8 mouse cellular contexts compared by ENCODE assay signal in the genomic region with DNA sequence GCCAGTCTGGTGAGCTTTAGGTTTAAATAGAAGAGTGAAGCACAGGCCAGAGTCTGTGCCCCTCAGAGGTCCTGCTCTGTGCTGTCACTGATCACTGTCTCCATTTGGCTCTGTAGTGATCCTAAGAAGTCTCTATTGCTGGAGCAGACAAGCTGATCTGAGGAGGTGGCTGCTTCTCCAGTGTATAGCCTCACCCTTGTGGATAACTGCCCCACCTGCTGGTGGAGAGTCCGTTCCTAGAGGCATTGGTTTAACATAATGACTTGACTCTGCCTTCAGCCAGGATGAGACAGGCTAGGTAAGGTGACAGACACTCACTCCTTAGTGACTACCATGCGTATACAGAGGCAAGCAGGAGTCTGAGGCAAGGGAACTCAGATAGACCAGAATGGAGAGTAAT.
DNase-seq lines count a peak whose midpoint lies in the region; ATAC-seq and TF ChIP-seq lines count a peak whose summit lies in the region.

No protein-coding gene starts in this region.

- no peaks in the 10 kb centered on the region for H3K27me3 ChIP-seq in hindbrain, postnatal 0 days (ENCODE audit: insufficient read depth, low read length)
- H3K27me3 ChIP-seq in hindbrain, embryonic 12.5 days: no peaks in the 10 kb centered on the region
- no peaks in the 10 kb centered on the region for H3K27me3 ChIP-seq in hindbrain, embryonic 14.5 days (ENCODE audit: control insufficient read depth, insufficient read depth, low read length)

- no peaks in the 10 kb centered on the region for H3K36me3 ChIP-seq in hindbrain, postnatal 0 days (ENCODE audit: insufficient read depth, low read length)
- no peaks in the 10 kb centered on the region for H3K36me3 ChIP-seq in hindbrain, embryonic 12.5 days
- no peaks in the 10 kb centered on the region for H3K36me3 ChIP-seq in ES-E14 (ENCODE audit: control insufficient read depth, insufficient read depth, low read length, poor library complexity, severe bottlenecking)
- no peaks in the 10 kb centered on the region for H3K36me3 ChIP-seq in hindbrain, embryonic 14.5 days (replicated peaks; ENCODE audit: control insufficient read depth, insufficient read depth)

- 68% methylated on average over 2 of the region's 2 CpGs for WGBS in hindbrain, postnatal 0 days
- 61% methylated on average over 2 of the region's 2 CpGs for WGBS in hindbrain, embryonic 12.5 days
- WGBS in hindbrain, embryonic 14.5 days: 64% methylated on average over 2 of the region's 2 CpGs

- in situ Hi-C loops in ES-E14 (cut with MboI; ENCODE audit: low sequenced_read_pairs in 2 of 2, unreplicated experiment in 2 of 2): no loop called here

- no peak overlapping the region for H3K9ac ChIP-seq in hindbrain, postnatal 0 days (replicated peaks; ENCODE audit: low read length)
- H3K9ac ChIP-seq in hindbrain, embryonic 12.5 days: no peak overlapping the region
- H3K9ac ChIP-seq in ES-E14 (ENCODE audit: insufficient read depth, low read depth, low read length, poor library complexity, severe bottlenecking): no peak overlapping the region
- H3K9ac ChIP-seq in hindbrain, embryonic 14.5 days: no peak overlapping the region

- H3K4me2 ChIP-seq in hindbrain, postnatal 0 days (ENCODE audit: low read depth, low read length): no peak overlapping the region
- no peak overlapping the region for H3K4me2 ChIP-seq in hindbrain, embryonic 12.5 days (replicated peaks)
- no peak overlapping the region for H3K4me2 ChIP-seq in hindbrain, embryonic 14.5 days (replicated peaks)

- peak; percentile 53 for TF ChIP-seq CTCF in hindbrain, postnatal 0 days (IDR thresholded peaks at IDR 0.05; ENCODE audit: low read depth)

- ATAC-seq in hindbrain, postnatal 0 days: peak; percentile 38; the same call in 1 of the 2 replicates
- no peak for ATAC-seq in hindbrain, embryonic 12.5 days (ENCODE audit: low FRiP score)
- ATAC-seq in hindbrain, embryonic 14.5 days (ENCODE audit: low FRiP score): no peak

- no peak overlapping the region for H3K27ac ChIP-seq in hindbrain, postnatal 0 days
- H3K27ac ChIP-seq in hindbrain, embryonic 12.5 days: no peak overlapping the region
- no peak overlapping the region for H3K27ac ChIP-seq in ES-E14 (ENCODE audit: insufficient read depth, low read depth, low read length, poor library complexity, severe bottlenecking)
- no peak overlapping the region for H3K27ac ChIP-seq in hindbrain, embryonic 14.5 days

- intact Hi-C loops in left cerebral cortex, postnatal 10 days (cut with DNase I): no loop called here

- DNase-seq in hindbrain, postnatal 0 days (ENCODE audit: low spot score): no peak
- peak; percentile 36 for DNase-seq in ES-E14 (ENCODE audit: low read depth, low spot score)
- DNase-seq in cerebellum, postnatal 36 days: peak; percentile 41 to 44
- DNase-seq in kidney, postnatal 10 days: peak; percentile 63
- DNase-seq in thymus, postnatal 14 days: peak; percentile 28
- DNase-seq in hindbrain, embryonic 14.5 days (ENCODE audit: low spot score): no peak
- no peak for DNase-seq in left cerebral cortex, postnatal 10 days (ENCODE audit: extremely low spot score in 1 of 2, low spot score in 2 of 2)

- H3K4me3 ChIP-seq in hindbrain, postnatal 0 days (ENCODE audit: low read length): no peak overlapping the region
- no peak overlapping the region for H3K4me3 ChIP-seq in hindbrain, embryonic 12.5 days
- no peak overlapping the region for H3K4me3 ChIP-seq in ES-E14 (ENCODE audit: insufficient read depth in 1 of 2, low read depth in 1 of 2, low read length in 2 of 2, poor library complexity in 1 of 2, severe bottlenecking in 1 of 2)
- no peak overlapping the region for H3K4me3 ChIP-seq in hindbrain, embryonic 14.5 days (replicated peaks; ENCODE audit: low read length)

- H3K9me3 ChIP-seq in hindbrain, postnatal 0 days (ENCODE audit: low read length): no peaks in the 10 kb centered on the region
- no peaks in the 10 kb centered on the region for H3K9me3 ChIP-seq in hindbrain, embryonic 12.5 days (replicated peaks)
- H3K9me3 ChIP-seq in ES-E14 (ENCODE audit: control insufficient read depth, insufficient read depth, low read depth, low read length): no peaks in the 10 kb centered on the region
- no peaks in the 10 kb centered on the region for H3K9me3 ChIP-seq in hindbrain, embryonic 14.5 days (ENCODE audit: control insufficient read depth, low read length)

- no peaks in the 10 kb centered on the region for H3K4me1 ChIP-seq in hindbrain, postnatal 0 days (ENCODE audit: insufficient read depth, low read length)
- H3K4me1 ChIP-seq in hindbrain, embryonic 12.5 days: no peaks in the 10 kb centered on the region
- H3K4me1 ChIP-seq in ES-E14 (ENCODE audit: control insufficient read depth in 2 of 2, insufficient read depth in 2 of 2, low read length in 2 of 2, poor library complexity in 1 of 2): peaks cover 4% of the 10 kb centered on the region in 2 experiments; a peak in 1 of 4 replicates
- no peaks in the 10 kb centered on the region for H3K4me1 ChIP-seq in hindbrain, embryonic 14.5 days (replicated peaks; ENCODE audit: control insufficient read depth, insufficient read depth, low read length)

TF ChIP-seq in ES-E14, 5 proteins besides CTCF, POLR2A, EP300 and RAD21:
- TF ChIP-seq MAFK (IDR thresholded peaks at IDR 0.05; ENCODE audit: insufficient read depth, low read depth, low read length): no peak
- TF ChIP-seq CHD2 (IDR thresholded peaks at IDR 0.05; ENCODE audit: low read depth, low read length): no peak
- TF ChIP-seq ZC3H11A (IDR thresholded peaks at IDR 0.05; ENCODE audit: borderline replicate concordance, low read depth, low read length): no peak
- no peak for TF ChIP-seq ZNF384 (IDR thresholded peaks at IDR 0.05; ENCODE audit: low read depth, low read length)

Comparison
In these comparisons a context has a peak if more than half of its experiments do, and no peak if none do; other contexts are left out.
1. DNase-seq: peak in ES-E14 (single experiment), cerebellum, postnatal 36 days (2 of 2), kidney, postnatal 10 days (single experiment) and thymus, postnatal 14 days (single experiment); none in hindbrain, postnatal 0 days (single experiment), hindbrain, embryonic 14.5 days (single experiment) and left cerebral cortex, postnatal 10 days (0 of 2).